Mouse (Mus musculus) subcutaneous adipose tissue, adult 2 months (tissue): ENCODE data around the gene Glra4. TPM values are rescaled to one million over a fixed set of nuclear protein-coding genes. Genes with fewer than 3 reads are reported as not detected.

Experiments used
- polyA plus RNA-seq: library from polyadenylated mRNA; depleted of rRNA; stranded (reverse); fragments of >200 nt; gene quantifications from 2 replicates; pipeline ENCODE4 v1.2.3, GENCODE M21; 2012; ENCODE audit warnings: low replicate concordance; rRNA removed

Glra4 gene
- not detected in 2 replicates for polyA plus RNA-seq

DNA sequence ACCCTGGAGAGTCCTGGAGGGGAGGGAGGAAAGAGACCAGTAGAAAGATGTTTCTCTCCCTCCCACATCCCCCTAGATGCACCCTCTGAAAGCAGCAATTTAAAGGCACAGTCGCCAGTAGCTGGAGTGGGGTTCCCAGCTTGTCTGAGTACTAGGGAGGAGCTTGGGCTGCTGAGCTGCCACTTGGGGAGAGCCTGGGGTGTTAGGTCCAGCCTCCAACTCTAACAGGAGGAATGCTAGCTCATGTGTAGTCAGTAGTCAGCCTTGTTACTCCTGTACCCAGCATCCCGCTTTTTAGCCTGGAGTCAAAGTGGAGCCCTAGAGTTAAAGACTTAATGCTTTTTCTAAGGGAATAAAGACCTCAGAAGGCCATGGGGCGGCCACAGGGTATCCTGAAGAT is at the start of gene Glra4:
TSS of gene Glra4 (minus strand) at position 101 of the 400 bp plus-strand sequence.

DNA sequence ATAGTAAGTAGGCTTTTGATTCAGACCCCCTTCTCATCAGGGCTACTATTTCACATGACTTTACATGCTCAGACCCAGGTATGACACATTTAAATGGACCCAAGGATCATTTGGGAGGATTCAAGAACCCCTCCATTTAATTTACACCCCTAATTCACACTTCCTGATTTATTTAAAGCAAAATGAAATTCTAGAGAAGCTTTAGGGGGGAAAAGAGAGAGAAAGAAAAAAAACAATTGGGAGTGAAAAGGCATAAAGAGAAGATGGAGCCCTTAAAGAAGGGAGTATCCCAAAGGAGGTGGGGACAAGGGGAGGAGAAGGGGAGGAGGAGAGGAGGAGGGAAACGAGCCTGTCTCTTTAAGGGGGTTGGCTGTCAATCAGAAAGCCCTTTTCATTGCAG is 42.4 kb upstream of the Glra4 start, which contains the start of gene Plp1:
TSS of gene Plp1 (plus strand) at position 301 of the 400 bp plus-strand sequence.

DNA sequence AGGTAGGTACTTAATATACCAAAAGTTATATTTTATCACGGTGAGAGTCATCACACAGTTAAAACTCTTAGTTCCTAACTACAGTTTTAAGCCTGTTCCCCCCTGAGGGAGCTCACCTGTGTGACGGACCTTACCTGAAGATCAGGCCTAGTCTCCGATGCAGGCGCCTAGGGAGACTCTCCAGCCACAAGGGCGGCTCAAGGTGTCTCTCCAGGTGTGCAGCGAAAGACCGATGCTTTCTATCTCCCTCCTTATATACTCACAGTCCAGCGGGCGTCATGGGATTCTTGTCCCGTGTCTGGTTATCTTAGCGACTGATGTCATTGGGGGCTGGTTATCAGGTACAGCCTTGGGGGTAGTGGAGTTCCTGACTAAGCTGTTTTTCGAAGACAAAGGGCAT is 36.5 kb downstream of the Glra4 start, which contains the start of gene Morf4l2:
TSS of gene Morf4l2 (minus strand) at position 232 of the 400 bp plus-strand sequence.

Other genes starting within 250 kb of the Glra4 start
- not detected in 2 replicates for gene Kir3dl2, start 236.1 kb downstream of the Glra4 start, polyA plus RNA-seq
- gene Tceal3, start 189.3 kb downstream of the Glra4 start, polyA plus RNA-seq, result 0.46 and 5.8 TPM in 2 replicates
- 1.5 and 2.3 TPM in 2 replicates for gene Tceal1, start 72.2 kb downstream of the Glra4 start, polyA plus RNA-seq
- gene Morf4l2, start 36.5 kb downstream of the Glra4 start, polyA plus RNA-seq, result 57.8 and 91.2 TPM in 2 replicates
- gene Plp1, start 42.5 kb upstream of the Glra4 start, polyA plus RNA-seq, result 3.9 and 6.1 TPM in 2 replicates
- gene Rab9b, start 88.6 kb upstream of the Glra4 start, polyA plus RNA-seq, result 0.03 TPM in 1 of 2 replicates, not detected in the other
- gene H2bfm, start 147.2 kb upstream of the Glra4 start, polyA plus RNA-seq, result not detected in 2 replicates
- gene Tmsb15b2, start 195.4 kb upstream of the Glra4 start, polyA plus RNA-seq, result not detected in 2 replicates
- gene Tmsb15l, start 196.7 kb upstream of the Glra4 start, polyA plus RNA-seq, result 0.23 and 0.62 TPM in 2 replicates
- gene Tmsb15b1, start 196.7 kb upstream of the Glra4 start, polyA plus RNA-seq, result 2.5 TPM in 1 of 2 replicates, not detected in the other
- 0.20 and 1.5 TPM in 2 replicates for gene Zcchc18, start 213.0 kb upstream of the Glra4 start, polyA plus RNA-seq